Mouse (Mus musculus): Measurements from ENCODE around the gene Cdip1. TPM values are rescaled to one million over a fixed set of nuclear protein-coding genes. Genes with fewer than 3 reads are reported as not detected.
"Not testable (repeated sequence)": the region's sequence is repeated elsewhere in the genome, so short reads cannot be mapped to it uniquely, and the experiment has no call there.

The Cdip1 gene
- 10 to 100 TPM; 73.7 to 74.7 TPM for total RNA-seq (2021)
- long read RNA-seq, experiment 1, transcript Cdip1-201 (6 exons, 3,953 nt): major isoform, 154 of 189 reads
- long read RNA-seq, experiment 1, transcript Cdip1-203 (6 exons, 2,554 nt): minor isoform, 8 of 189 reads
- long read RNA-seq, experiment 1, partial matches to known transcripts: 15 of 189 reads
- long read RNA-seq, experiment 1, other reads (novel, unspliced or antisense): 11 of 189 reads
- long read RNA-seq, experiment 2, transcript Cdip1-201 (6 exons, 3,953 nt): major isoform, 142 of 192 reads
- long read RNA-seq, experiment 2, transcript Cdip1-203 (6 exons, 2,554 nt): minor isoform, 19 of 192 reads
- long read RNA-seq, experiment 2, partial matches to known transcripts: 2 of 192 reads
- long read RNA-seq, experiment 2, other reads (novel, unspliced or antisense): 28 of 192 reads

DNA sequence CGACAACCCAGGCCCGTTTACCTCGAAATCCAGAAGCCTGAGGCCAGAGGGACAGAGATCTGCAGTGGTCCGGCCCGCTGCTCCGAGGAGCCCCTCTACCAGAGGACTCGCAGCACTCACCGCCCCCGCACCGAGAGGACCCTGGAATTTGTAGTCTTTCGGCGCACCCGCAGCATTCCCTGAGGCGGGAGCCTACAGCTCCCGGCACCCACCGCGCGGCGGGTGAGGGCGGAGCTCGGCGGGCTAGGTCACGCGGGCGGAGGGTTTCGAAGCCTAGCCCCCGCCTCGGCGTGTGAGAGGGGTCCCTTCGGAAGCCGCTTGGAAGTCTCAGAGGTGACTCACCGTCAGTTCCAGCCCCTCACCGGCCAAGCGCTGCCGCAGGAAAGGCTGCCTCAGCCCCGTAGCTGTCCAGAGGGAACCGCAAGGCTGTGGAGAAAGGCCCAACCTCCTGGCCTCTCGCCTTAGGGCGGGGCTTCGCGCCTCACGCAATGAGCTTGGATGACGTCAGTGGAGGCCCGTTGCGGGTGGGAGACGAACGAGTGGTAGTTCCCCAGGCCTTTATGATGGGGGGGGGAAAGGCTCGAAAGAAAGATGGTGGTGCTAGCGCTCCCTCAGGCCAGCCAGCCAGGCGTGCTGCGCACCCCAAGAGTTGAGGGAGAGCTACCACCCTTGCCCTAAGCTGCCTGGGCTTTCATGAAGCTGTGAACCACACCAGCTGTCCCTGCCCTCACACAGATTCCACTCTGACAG lies at the start of gene Cdip1:
TSS of gene Cdip1 (minus strand) at position 483 of the 750 bp plus-strand sequence.
- DNase-seq (ENCODE audit: low spot score): peak; percentile 95

DNA sequence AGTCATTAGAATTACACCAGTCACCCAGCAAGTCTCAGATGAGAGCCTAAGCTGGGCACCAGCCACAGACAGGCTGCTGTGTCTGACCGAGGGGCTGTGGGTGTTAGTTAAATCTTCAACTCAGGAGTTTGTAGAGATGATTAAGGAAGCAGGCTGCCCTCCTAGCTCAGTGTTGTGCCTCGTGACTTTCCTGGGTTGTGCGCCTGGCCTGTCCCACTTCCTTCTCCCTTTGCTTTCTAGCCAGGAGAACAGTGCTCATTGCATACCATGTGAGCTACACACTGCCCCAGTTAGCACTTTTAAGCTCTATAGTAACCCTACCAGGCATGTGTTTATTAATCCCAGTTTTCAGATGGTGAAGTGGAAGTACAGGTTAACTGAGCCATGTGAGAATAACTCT lies 49.5 kb upstream of the Cdip1 start:
- DNase-seq (ENCODE audit: low spot score): no peak

DNA sequence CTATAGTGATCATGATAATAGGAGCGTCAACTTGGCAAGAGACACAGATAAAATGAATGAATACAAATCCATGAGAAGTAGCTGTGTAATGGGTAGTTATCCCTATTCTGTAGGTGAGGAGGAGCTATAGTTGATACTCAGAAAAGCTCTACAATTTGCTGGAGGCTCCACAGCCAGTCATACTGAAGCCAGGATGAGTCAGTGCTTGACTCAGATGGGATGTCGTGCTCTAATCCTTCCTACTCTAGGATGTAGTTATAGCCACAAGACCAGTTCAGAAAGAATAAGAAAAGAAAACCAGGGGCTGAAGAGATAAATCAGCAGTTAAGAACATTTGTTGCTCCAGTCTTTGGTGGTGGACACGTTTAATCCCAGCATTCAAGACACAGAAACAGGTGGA lies 47.5 kb upstream of the Cdip1 start:
- DNase-seq (ENCODE audit: low spot score): no peak

DNA sequence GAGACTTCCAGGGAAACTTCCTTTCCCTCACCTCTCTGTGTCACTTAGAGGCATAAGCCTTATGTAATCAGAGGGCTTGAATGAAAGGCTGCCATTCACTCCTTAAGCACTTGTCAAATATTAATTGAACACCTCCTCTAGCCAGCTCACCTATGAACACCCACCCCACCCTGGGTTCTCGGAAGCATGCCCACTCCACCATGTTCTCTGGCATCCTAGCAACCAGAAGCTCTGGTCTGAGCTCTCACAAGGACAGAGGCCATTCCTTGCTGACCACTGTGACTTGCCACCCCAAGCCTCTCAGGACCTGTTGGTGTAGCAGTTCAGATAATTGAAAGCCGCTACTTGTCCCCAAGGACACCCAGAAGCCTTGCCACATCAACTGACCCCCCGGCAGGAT lies 45.1 kb upstream of the Cdip1 start, which contains the start of gene 4930562C15Rik:
TSS of gene 4930562C15Rik (plus strand) at position 226 of the 400 bp plus-strand sequence.
- no peak for DNase-seq (ENCODE audit: low spot score)

DNA sequence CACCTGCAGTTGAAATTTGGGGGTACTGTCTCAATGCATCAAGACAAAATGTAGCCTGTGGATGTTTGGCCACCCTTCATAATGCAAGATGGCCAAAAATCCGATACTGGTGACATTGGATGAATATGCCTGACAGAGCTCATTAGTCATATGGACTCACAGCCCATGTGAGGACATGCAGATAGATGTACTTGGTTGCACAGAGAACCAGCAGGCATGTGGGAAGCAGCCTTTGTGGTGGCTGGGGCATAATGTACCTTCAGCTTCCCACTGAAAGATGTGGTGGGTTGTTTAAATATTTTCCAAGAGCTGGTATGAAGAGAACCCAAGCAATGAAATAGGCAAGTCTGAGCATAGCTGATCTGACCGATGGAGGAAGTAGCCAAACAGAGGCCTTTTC lies 43.8 kb upstream of the Cdip1 start:
- DNase-seq (ENCODE audit: low spot score): no peak

DNA sequence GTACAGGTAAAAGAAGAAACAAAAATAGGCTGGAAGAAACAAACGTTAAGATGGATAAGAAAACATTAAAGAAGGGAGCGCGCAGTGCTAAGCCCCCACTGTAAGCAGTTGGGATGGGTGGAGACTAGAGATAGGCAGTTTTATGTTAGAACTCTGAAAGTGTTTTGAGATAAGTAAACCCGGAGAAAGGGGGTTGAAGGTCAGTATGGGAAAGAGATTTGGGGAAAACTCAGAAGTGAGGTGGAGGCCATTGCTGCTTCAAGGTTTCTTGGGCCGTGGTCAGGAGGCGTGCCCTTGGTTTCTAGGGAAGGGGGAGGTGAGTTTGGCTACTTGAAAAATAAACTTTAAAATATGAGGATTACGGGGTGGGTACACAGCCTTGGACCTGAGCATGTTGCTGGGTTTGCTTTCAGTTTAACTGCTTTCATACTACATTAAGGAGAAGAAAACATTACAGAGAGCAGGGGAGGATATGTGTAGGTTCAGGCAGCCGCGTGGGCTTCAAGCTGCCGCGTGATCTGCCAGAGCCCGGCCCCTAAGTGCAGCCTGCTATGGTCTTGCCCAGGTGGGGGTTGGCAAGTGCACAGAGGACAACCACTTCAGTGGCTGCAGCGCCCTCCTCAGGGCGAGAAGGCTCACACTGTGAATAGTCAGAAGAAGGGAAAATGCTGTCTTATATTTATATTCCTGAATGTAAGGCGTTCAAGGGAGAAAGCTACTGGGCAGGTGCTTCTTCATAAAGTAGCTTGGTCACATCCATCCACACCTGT lies 41.7 kb upstream of the Cdip1 start:
- no peak for DNase-seq (ENCODE audit: low spot score)

DNA sequence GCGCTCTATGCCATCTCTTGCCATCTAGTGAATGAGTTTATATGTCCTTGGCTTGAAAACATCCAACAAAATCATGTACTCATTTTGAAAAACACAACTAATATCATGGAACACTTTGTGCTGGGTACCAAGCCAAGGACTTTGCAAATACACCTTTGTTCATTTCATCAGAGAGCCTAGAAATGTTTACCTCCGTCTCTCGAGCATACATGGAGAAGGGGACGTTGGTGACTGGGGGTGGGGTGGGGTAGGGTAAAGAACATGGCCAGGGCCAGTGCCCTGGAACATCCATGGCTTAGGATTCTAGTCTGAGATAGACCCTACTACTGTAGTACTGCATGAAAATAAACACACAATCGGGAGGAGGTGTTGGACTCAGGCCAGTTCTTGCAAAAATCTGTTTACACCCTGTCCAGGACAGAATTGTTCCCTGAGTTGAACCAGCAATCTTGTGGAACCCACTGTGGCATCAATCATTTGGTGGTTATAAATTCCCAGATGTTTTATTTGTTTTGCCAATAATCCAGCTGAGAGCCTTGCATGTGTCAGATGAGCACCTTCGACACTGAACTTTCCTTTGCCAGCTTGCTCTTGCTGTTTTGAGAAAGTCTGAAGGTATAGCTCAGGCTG lies 39.3 kb upstream of the Cdip1 start:
- no peak for DNase-seq (ENCODE audit: low spot score)

DNA sequence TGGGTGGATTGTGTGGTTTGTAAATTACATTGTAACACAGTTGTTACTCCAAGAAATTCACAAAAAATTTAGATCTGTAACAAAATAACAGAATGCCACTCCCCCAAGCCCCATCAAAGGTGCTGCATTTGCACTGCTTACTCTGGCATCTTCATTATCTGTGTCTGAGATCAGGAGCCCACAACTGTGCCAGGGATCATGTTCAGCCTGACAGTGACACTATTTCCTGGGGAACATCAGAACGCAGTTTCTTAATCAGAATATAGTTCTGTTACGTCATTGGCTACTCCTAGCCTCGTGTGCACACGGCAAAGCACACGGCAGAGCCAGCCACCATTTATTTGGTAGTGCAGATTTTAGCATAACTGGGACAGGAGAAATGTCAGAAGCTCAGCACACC lies 37.5 kb upstream of the Cdip1 start:
- no peak for DNase-seq (ENCODE audit: low spot score)

DNA sequence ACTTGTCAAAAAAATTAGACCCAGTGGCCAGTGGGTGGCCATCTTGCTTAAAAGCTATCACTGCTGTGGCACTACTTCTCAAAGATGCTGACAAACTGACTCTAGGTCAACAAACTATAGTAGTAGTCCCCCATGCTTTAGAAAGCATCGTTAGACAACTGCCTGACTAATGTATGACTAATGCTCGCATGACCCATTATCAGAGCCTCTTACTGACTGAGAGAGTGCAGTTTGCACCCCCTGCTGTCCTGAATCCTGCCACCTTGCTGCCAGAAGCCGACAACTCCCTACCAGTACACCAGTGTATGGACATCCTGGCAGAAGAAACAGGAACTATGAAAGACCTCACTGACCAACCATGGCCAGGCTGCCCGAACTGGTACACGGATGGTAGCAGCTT lies 34.4 kb upstream of the Cdip1 start:
- DNase-seq (ENCODE audit: low spot score): not testable (repeated sequence)

DNA sequence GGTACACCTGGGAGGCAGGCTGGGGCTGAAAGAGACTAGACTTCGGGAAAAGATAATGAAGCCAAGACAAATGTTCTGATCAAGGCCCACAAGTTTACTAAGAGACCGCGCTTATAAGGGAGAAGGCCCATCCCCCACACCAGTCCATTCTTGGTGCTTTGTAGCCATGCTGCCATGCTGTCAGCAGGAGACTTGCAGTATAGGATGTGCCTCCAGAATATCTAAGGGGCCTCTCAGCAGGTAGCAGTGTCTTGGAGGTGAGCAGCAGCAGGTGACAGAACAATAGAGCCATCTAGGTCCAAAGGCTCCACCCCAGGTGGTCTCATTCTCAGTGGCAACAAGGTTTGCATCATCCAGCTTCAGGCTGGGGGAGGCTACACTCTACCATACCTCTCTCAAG lies 28.3 kb upstream of the Cdip1 start:
- no peak for DNase-seq (ENCODE audit: low spot score)

DNA sequence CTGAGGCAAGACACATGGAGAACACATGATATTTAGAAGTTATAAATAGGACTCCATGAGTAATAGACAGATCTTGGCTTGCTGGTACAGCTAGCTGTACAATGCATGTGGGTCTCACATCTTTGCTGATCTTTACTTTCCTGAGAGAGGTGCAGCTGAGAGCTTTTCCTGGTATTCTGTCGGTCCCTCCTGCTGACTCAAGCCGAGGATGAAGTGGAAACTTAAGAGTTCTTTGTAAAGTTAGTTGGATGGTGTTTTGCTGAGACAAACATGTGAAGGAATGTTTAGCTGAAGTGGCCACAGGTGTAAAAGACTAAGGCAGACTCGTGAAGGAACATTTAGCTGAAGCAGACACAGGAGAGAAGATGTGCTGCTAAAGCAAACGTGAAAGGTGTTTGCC lies 6.5 kb upstream of the Cdip1 start:
- DNase-seq (ENCODE audit: low spot score): no peak

DNA sequence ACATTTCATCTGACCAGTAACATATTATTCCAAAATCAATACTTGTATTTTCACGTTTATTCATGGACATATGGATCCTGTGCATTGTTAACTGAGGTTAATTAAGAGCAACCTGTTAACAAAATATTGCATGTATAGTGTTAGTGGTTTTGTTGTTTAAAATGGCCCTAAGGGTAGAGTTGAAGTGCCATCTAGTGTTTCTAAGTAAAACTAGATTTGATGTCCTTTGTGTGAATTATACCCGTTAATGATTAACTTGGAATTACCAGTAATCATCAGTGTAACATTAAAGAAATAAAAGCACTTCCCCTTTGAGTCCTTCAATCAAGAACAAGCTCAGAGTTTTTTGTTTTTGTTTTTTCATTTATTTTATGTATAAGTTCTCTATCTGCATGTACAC lies 1.2 kb upstream of the Cdip1 start:
- no peak for DNase-seq (ENCODE audit: low spot score)

DNA sequence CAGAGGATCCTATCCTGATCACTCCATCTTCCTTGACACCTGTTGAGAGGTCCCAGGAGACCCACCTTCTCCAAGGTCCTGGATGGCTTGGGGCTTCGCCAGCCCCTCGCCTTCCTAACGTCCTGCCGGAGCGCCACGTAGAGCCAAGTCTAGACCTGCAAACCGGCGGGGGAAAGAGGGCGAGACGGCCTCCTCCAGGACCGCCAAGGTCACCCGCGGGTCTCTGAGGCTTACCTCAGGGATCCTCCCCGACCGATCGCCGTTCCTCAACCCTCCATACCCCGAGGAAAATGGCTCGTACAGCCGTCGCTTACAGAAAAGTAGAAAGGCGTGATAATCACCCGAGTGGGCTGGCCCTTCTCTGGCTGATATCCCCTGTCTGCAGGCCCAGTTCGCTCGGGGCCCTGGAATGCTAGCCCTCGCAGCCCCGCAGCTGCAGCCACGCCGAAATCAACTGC lies 752 bp downstream of the Cdip1 start:
- DNase-seq (ENCODE audit: low spot score): peak; percentile 22

DNA sequence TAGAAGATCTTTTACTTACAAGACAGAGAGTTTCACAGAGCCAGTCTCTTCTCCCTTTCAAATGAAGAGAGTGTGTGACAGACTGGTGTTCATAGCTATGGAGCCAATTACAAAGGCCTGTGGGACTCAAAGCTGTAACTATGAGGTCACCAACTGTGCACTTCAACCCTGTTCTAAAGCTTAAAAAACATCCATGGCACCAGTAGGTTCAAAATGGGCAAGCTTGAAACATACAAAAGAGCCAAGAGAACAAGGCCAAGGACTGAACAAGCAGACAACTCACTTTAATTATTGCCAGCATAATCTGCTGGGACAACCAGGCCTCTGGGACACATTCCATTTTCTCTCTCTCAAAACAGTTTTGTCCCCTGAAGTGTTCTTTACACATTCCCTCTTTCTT lies 1.9 kb downstream of the Cdip1 start:
- DNase-seq (ENCODE audit: low spot score): no peak

DNA sequence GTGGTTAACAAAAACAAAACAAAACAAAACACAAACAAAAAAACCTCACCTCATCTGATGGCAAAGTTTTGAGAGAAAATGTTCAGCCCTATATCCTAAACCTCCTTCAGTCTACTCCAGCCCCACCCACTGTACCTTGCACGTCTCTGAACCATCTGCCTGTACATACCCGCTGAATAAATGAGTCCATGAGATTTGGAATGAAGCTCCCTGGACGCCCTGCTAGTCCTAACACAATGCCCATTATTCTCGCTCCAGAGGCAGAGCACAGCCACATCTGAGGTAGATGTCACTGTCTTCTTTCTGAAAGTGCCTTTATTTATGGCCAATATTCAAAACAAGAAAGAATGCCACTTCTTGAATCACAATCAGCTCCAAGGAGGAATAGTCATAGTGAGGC lies 4.4 kb downstream of the Cdip1 start:
- no peak for DNase-seq (ENCODE audit: low spot score)

DNA sequence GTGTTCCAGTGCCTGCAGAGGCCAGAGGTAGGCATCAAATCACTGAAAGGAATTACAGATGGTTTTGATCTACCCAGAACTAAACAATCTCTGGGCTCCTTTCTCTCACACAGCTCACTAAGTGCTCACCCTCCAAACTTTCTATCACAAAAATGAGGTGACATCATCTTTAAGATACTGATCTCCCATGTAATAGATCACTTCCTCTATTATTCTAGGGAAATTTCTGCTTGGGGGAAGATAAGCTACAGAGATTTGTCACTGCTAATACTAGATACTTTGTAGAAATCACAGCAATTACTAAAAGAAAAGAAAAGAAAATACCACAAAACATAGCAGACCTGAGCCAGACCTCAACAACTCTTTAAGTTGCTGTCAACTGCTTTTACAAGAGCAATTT lies 7.6 kb downstream of the Cdip1 start:
- no peak for DNase-seq (ENCODE audit: low spot score)

DNA sequence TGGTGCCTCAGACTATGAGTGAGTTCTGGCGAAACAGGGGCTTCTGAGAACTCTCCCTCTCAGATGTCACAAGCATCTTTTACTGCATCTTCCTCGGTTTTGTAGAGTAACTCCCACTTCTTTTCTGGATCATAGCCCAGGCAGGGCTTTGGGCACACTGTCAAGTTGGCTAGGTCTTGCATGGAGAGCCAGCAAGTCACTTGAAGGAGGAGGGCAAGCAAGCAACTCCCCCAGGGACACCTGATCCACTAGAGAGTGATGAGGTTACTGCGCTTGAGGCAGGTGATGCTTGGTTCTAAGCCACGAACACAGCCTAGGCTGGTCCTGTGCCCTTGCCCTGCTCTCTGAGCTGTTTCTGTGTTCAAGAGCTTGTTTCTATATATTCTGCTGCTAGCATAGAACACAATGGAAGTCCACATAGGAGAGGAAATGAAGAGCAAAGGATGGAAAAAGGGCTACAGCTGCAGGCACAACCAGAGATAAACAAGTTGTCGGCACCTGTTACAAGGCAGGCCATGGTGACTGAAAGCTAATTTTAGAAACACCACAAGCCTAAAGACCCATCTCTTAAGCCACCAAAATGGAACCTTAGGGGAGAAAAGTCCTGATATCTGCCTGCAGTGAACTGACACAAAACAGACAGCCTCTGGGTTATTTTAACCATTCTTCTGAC lies 8.4 kb downstream of the Cdip1 start:
- DNase-seq (ENCODE audit: low spot score): peak; percentile 86

DNA sequence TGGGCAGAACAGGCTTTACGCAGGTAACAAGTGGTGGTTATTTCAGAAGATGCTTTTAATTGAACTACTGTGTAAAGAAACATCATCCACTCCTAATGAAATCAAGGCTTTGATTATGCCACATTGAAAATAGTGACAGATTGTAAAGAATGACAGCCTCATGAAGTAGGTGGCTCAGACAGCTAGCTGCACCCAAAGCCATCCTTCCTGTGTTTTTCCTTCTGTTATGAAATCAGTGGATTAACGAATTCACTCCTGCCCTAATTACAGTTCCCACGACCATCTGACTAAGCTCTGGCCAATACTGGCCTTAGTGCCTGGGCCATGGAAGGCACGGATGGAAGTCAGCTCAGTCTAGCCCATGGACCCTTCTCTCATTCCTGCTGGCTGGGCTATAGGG lies 11.2 kb downstream of the Cdip1 start:
- no peak for DNase-seq (ENCODE audit: low spot score)

DNA sequence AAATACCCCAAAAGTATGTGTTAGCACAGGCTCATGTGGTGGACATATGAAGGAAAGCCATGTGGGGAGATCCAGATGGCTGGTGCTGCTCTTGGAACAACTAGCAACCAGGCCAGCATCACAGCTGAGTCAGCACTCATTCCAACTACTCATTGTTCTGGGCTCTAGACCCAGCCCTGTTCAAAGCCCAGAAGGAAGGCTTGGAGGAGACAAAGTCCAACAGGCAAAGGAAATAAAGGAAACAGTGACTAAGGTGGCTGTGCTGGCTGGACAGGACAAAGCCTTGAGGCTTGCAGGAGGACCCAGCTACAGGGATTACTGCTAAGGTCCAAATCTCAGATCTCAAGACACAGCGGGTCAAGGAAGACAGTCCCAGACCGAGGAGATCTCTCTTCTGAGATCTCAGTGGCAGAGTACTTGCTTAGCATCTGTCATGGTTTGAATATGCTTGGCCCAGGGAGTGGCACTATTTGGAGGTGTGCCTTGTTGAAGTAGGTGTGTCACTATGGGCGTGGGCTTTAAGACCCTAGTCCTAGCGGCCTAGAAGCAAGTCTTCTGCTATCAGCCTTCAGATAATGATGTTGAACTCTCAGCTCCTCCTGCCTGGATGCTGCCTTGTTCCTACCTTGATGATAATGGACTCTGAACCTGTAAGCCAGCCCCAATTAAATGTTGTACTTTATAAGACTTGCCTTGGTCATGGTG lies 12.0 kb downstream of the Cdip1 start:
- no peak for DNase-seq (ENCODE audit: low spot score)

DNA sequence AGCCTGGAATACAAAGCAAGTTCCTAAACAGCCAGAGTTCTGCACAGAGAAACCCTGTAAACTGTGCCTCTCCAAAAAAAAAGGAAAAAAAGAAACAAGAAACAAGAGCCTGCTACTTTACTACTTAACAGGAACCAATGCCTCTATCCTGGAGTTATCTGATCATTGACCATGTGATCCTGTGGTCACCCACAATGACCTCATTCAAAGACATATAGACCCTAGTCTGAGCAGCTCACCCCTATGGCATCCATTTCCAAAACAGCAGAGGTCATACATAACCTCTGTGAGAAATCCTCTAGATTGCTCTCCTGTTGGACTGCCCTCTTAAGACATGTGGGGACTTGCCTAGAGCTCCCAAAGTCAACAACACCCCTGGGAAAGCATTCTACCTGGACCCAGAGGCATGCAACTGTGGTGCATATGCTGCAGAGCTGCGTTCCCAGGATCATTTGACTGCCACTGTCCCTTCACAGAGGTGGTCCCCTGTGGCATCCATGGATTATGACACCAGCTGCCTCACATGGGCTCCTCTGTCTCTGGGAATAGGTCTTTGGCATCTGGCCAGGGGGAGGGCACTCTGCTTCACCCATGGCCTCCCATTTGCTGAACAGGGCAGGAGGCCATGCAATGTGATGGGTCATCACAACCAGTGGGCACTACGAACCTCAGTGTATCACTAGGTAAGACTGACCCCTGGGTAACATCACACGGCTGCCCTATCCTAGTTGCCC lies 12.8 kb downstream of the Cdip1 start:
- DNase-seq (ENCODE audit: low spot score): no peak

Measured in gastrocnemius, adult 18-20 months (tissue).